9 mouse cellular contexts compared by ENCODE assay signal in the genomic region with DNA sequence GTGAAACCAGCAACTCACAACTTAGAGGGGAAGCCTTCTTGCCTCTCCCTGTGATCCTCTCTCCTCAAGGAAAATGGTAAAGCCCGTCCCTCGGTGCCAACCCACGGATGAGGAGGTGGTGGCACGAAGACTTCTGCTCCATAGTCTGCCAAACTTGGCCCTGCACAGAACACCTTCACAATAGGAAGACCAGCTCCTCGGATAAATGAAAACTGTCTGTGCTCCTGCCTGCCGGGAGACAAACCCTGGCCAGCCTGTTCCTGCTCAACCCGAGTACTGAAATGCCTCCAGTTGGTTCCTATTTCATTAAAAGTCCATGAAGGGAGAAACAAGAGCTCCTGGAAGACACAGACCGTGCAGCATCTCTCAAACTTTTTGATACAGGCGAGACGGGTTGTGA. TPM values are rescaled to one million over a fixed set of nuclear protein-coding genes. Genes with fewer than 3 reads are reported as not detected.
DNase-seq lines count a peak whose midpoint lies in the region; ATAC-seq lines count a peak whose summit lies in the region.
"Had no signal": no experiment of that assay in that cellular context is flagged by ENCODE, and none has a peak within 500 bp of the region (broad histone marks: within the 10 kb centered on the region; RNA-seq: fewer than 3 reads in every experiment).

No protein-coding gene starts in this region.

- H3K4me2 ChIP-seq in liver, embryonic 12.5 days, result peak overlapping the region; percentile 65

- peak overlapping the region; percentile 50 for H3K4me3 ChIP-seq in liver, embryonic 12.5 days

- H3K27me3 ChIP-seq in liver, embryonic 12.5 days (replicated peaks), result peaks cover 62% of the 10 kb centered on the region

- H3K4me1 ChIP-seq in liver, embryonic 12.5 days, result peaks cover 4% of the 10 kb centered on the region; the same call in 1 of the 2 replicates

- no peak overlapping the region; the same call in 1 of the 2 replicates for H3K9ac ChIP-seq in liver, embryonic 12.5 days

- DNase-seq in cerebellum, adult 9-11 months, result peak; percentile 50
- no peak for DNase-seq in cerebellum, adult 11-12 months
- peak; percentile 69 for DNase-seq in right cerebral cortex, adult 18-20 months
- DNase-seq in right cerebral cortex, postnatal 10 days (ENCODE audit: low spot score in 2 of 2), result no peak
- no peak for DNase-seq in urinary bladder, postnatal 14 days (ENCODE audit: low spot score)
- no peak for DNase-seq in kidney, postnatal 14 days

- 63% methylated on average over 10 of the region's 10 CpGs for WGBS in liver, embryonic 12.5 days (ENCODE audit: insufficient replicate concordance)

- H3K27ac ChIP-seq in liver, embryonic 12.5 days, result no peak overlapping the region
- H3K27ac ChIP-seq: macrophage had no signal

- no peaks in the 10 kb centered on the region for H3K9me3 ChIP-seq in liver, embryonic 12.5 days (replicated peaks)

- H3K36me3 ChIP-seq in liver, embryonic 12.5 days, result no peaks in the 10 kb centered on the region

- no peak for ATAC-seq in liver, embryonic 12.5 days
- no peak for ATAC-seq in megakaryocyte, adult 5-6 weeks (ENCODE audit: poor library complexity, severe bottlenecking)

RNA-seq across cellular contexts. Expression of a gene that starts 1.2 kb away (rescaled TPM):
- polyA plus RNA-seq in liver, embryonic 12.5 days (2016; fragmentation: Nextera tagmentation; extraction: Ambion mirVana), result 1.3 and 1.5 TPM in 2 replicates
- 0.07 and 0.09 TPM in 2 replicates for total RNA-seq in megakaryocyte, adult 5-6 weeks (2015)
- total RNA-seq in megakaryocyte, adult 5-6 weeks (2017), result 0.11 and 0.12 TPM in 2 replicates

RNA-seq across cellular contexts. Expression of a gene that starts 16.2 kb away (rescaled TPM):
- 12.6 and 13.7 TPM in 2 replicates for polyA plus RNA-seq in liver, embryonic 12.5 days (2016; fragmentation: Nextera tagmentation; extraction: Ambion mirVana)
- total RNA-seq in megakaryocyte, adult 5-6 weeks (2015), result 68.3 and 78.2 TPM in 2 replicates
- 44.4 and 46.5 TPM in 2 replicates for total RNA-seq in megakaryocyte, adult 5-6 weeks (2017)

RNA-seq across cellular contexts. Expression of a gene that starts 45.3 kb away (rescaled TPM):
- 24.6 and 25.8 TPM in 2 replicates for polyA plus RNA-seq in liver, embryonic 12.5 days (2016; fragmentation: Nextera tagmentation; extraction: Ambion mirVana)
- 52.9 and 53.8 TPM in 2 replicates for total RNA-seq in megakaryocyte, adult 5-6 weeks (2015)
- 36.7 and 38.7 TPM in 2 replicates for total RNA-seq in megakaryocyte, adult 5-6 weeks (2017)

Comparison
In these comparisons a context has a peak if more than half of its experiments do, and no peak if none do; other contexts are left out.
1. DNase-seq: peak in cerebellum, adult 9-11 months (single experiment) and right cerebral cortex, adult 18-20 months (single experiment); none in cerebellum, adult 11-12 months (single experiment), right cerebral cortex, postnatal 10 days (0 of 2), urinary bladder, postnatal 14 days (single experiment) and kidney, postnatal 14 days (single experiment).